In genomic region chr15:77775186-77775963, GRCm38 (mm10) we compare ENCODE assay signal across 9 mouse cellular contexts. TPM values are rescaled to one million over a fixed set of nuclear protein-coding genes. Genes with fewer than 3 reads are reported as not detected.
A peak's percentile ranks its signal among the peaks of the same experiment; 100 is the strongest.
DNase-seq lines count a peak whose midpoint lies in the region; TF ChIP-seq lines count a peak whose summit lies in the region.
"Had no signal": no experiment of that assay in that cellular context is flagged by ENCODE, and none has a peak within 500 bp of the region (broad histone marks: within the 10 kb centered on the region; RNA-seq: fewer than 3 reads in every experiment).

No protein-coding gene starts in this region.

- peak; percentile 95 for TF ChIP-seq CTCF in lung, adult 2 months (IDR thresholded peaks at IDR 0.05; ENCODE audit: insufficient read depth, low read length)

- DNase-seq in CD4-positive, CD25-positive, alpha-beta regulatory T cell, adult 2 months (ENCODE audit: low read depth, low spot score) = peak; percentile 92
- DNase-seq in ZHBTc4 (ENCODE audit: low read depth, low spot score) = peak; percentile 93
- DNase-seq in cerebellum, postnatal 4 days (ENCODE audit: low spot score in 2 of 2) = peak; percentile 72 to 84
- DNase-seq in gastrocnemius, postnatal 36 days = peak; percentile 75 to 76
- DNase-seq in kidney, postnatal 14 days = peak; percentile 78
- peak; percentile 79 for DNase-seq in lung, adult 2 months
- DNase-seq in retina, postnatal 1 day = peak; percentile 75
- peak; percentile 71 for DNase-seq in urinary bladder, adult 2 months (ENCODE audit: low spot score)

- H3K4me1 ChIP-seq in lung, adult 2 months (ENCODE audit: control insufficient read depth, insufficient read depth, low read length) = no peaks in the 10 kb centered on the region

- no peak for TF ChIP-seq POLR2A in lung, adult 2 months (IDR thresholded peaks at IDR 0.05; ENCODE audit: borderline replicate concordance, extremely low read depth, low read depth, low read length)

- intact Hi-C loops in gastrocnemius, postnatal 36 days (cut with DNase I) = no loop called here

- H3K4me3 ChIP-seq in lung, adult 2 months (replicated peaks; ENCODE audit: extremely low read depth, low read depth, low read length) = no peak overlapping the region

- WGBS in lung, adult 2 months = 65% methylated on average over 20 of the region's 20 CpGs

RNA-seq across cellular contexts. Expression of gene Apol8, which starts 18.6 kb away (rescaled TPM):
- under 1 TPM in 1 of 2 experiments, not detected in 1; 0.47 TPM for total RNA-seq in gastrocnemius, postnatal 36 days (2021)
- polyA plus RNA-seq in lung, adult 2 months (2012; rRNA removed) = 0.05 TPM in 1 of 2 replicates, not detected in the other
- polyA plus RNA-seq in urinary bladder, adult 2 months (2012; rRNA removed) = 0.29 and 0.72 TPM in 2 replicates
- polyA plus RNA-seq: heart, embryonic 14.5 days had no signal

RNA-seq across cellular contexts. Expression of gene Apol9b, which starts 46.5 kb away (rescaled TPM):
- not detected for total RNA-seq in gastrocnemius, postnatal 36 days (2021)
- 1.7 and 2.1 TPM in 2 replicates for polyA plus RNA-seq in lung, adult 2 months (2012; rRNA removed)
- polyA plus RNA-seq in urinary bladder, adult 2 months (2012; rRNA removed) = 4.6 and 5.5 TPM in 2 replicates
- polyA plus RNA-seq: heart, embryonic 14.5 days had no signal
